Mouse (Mus musculus) right cerebral cortex, adult 18-20 months (tissue): ENCODE data around the gene Gpn2.

ENCODE experiments used
- DNase-seq: peaks from one replicate; pipeline ENCODE4 v3.0.0; 2022; ENCODE audit warnings: mixed read lengths

Gene Gpn2

GRCm38 (mm10) chr4:133596084-133596483 lies 11.9 kb downstream of the Gpn2 start:
- no peak for DNase-seq

- no peak for DNase-seq
Measured at GRCm38 (mm10) chr4:133598616-133599015, 14.5 kb downstream of the Gpn2 start.

- no peak for DNase-seq
Measured at GRCm38 (mm10) chr4:133599116-133599515, 15.0 kb downstream of the Gpn2 start.

- DNase-seq, result peak; percentile 86
Measured at GRCm38 (mm10) chr4:133599571-133600073, 15.5 kb downstream of the Gpn2 start.

- DNase-seq, result no peak
Measured at GRCm38 (mm10) chr4:133600306-133600705, 16.1 kb downstream of the Gpn2 start.

- DNase-seq, result no peak
Measured at GRCm38 (mm10) chr4:133601721-133602218, 17.6 kb downstream of the Gpn2 start, which contains the start of gene Sfn. Gene Sfn (minus strand): TSS chr4:133602168.

- no peak for DNase-seq
Measured at GRCm38 (mm10) chr4:133603056-133603455, 18.9 kb downstream of the Gpn2 start.

GRCm38 (mm10) chr4:133604175-133604574 lies 20.0 kb downstream of the Gpn2 start:
- DNase-seq, result no peak

GRCm38 (mm10) chr4:133604856-133605255 lies 20.7 kb downstream of the Gpn2 start:
- no peak for DNase-seq

- no peak for DNase-seq
Measured at GRCm38 (mm10) chr4:133605330-133605729, 21.2 kb downstream of the Gpn2 start.

- DNase-seq, result no peak
Measured at GRCm38 (mm10) chr4:133607284-133607683, 23.1 kb downstream of the Gpn2 start.

- peak; percentile 62 for DNase-seq
Measured at GRCm38 (mm10) chr4:133609719-133610118, 25.6 kb downstream of the Gpn2 start.

GRCm38 (mm10) chr4:133611815-133612214 lies 27.7 kb downstream of the Gpn2 start:
- DNase-seq, result no peak

- no peak for DNase-seq
Measured at GRCm38 (mm10) chr4:133612416-133612815, 28.3 kb downstream of the Gpn2 start.

GRCm38 (mm10) chr4:133613026-133613425 lies 28.9 kb downstream of the Gpn2 start:
- DNase-seq, result no peak

- DNase-seq, result peak; percentile 32
Measured at GRCm38 (mm10) chr4:133613867-133614266, 29.7 kb downstream of the Gpn2 start.

GRCm38 (mm10) chr4:133614274-133614761 lies 30.2 kb downstream of the Gpn2 start:
- DNase-seq, result peak; percentile 89

- no peak for DNase-seq
Measured at GRCm38 (mm10) chr4:133615416-133615815, 31.3 kb downstream of the Gpn2 start.

GRCm38 (mm10) chr4:133617936-133618335 lies 33.8 kb downstream of the Gpn2 start:
- no peak for DNase-seq

- no peak for DNase-seq
Measured at GRCm38 (mm10) chr4:133619473-133620136, 35.4 kb downstream of the Gpn2 start.

- no peak for DNase-seq
Measured at GRCm38 (mm10) chr4:133620668-133621067, 36.5 kb downstream of the Gpn2 start.

GRCm38 (mm10) chr4:133622161-133622695 lies 38.1 kb downstream of the Gpn2 start:
- DNase-seq, result no peak

- DNase-seq, result no peak
Measured at GRCm38 (mm10) chr4:133624830-133625229, 40.7 kb downstream of the Gpn2 start.

GRCm38 (mm10) chr4:133625621-133626071 lies 41.5 kb downstream of the Gpn2 start:
- no peak for DNase-seq
